Mouse (Mus musculus) MEL (cell line): ENCODE data around the gene Plin4. TPM values are rescaled to one million over a fixed set of nuclear protein-coding genes. Genes with fewer than 3 reads are reported as not detected.

ENCODE experiments used
- DNase-seq: peaks from one replicate; pipeline ENCODE4 v3.0.0; 2011; ENCODE audit warnings: low read depth, low spot score
- H3K27ac ChIP-seq: 2 replicates; pipeline ENCODE4 v1.5.1; 2012; ENCODE audit warnings: low read depth, mild to moderate bottlenecking, control low read depth, low read length, moderate library complexity; ENCODE audit not compliant: control insufficient read depth
- H3K27me3 ChIP-seq, 2 experiments: fragments of 150-350 bp in 1 of 2; sonication (generic) in 1 of 2; 2 replicates each; pipeline ENCODE4 v1.6.1; 2012; ENCODE audit warnings: low read length in 2 of 2, mild to moderate bottlenecking in 2 of 2, improper control_type of control experiment in 1 of 2, moderate library complexity in 1 of 2; ENCODE audit not compliant: insufficient read depth in 2 of 2, control insufficient read depth in 1 of 2
- H3K36me3 ChIP-seq, 2 experiments: 2 replicates each; pipeline ENCODE4 v1.6.1; 2012 to 2014; ENCODE audit warnings: low read length in 2 of 2, improper control_type of control experiment in 1 of 2, inconsistent platforms in 1 of 2, mild to moderate bottlenecking in 1 of 2; ENCODE audit not compliant: insufficient read depth in 2 of 2, control insufficient read depth in 1 of 2
- H3K4me1 ChIP-seq, 2 experiments: fragments of 150-350 bp in 1 of 2; sonication (generic) in 1 of 2; 2 replicates each; pipeline ENCODE4 v1.6.1; 2012; ENCODE audit warnings: low read length in 2 of 2, improper control_type of control experiment in 1 of 2, mild to moderate bottlenecking in 1 of 2; ENCODE audit not compliant: insufficient read depth in 2 of 2, control insufficient read depth in 1 of 2
- H3K4me3 ChIP-seq, 2 experiments: fragments of 150-350 bp in 1 of 2; sonication (generic) in 1 of 2; 2 replicates each; pipeline ENCODE4 v1.5.1; 2012; ENCODE audit warnings: low read depth in 2 of 2, low read length in 2 of 2, mild to moderate bottlenecking in 2 of 2, moderate library complexity in 2 of 2, control low read depth in 1 of 2, improper control_type of control experiment in 1 of 2; ENCODE audit not compliant: control insufficient read depth in 1 of 2, insufficient read depth in 1 of 2
- H3K79me2 ChIP-seq: 2 replicates; pipeline ENCODE4 v1.6.1; 2012; ENCODE audit warnings: mild to moderate bottlenecking, low read length, moderate library complexity; ENCODE audit not compliant: control insufficient read depth, poor library complexity, insufficient read depth
- H3K9ac ChIP-seq: 2 replicates; pipeline ENCODE4 v1.6.1; 2012; ENCODE audit warnings: low read depth, mild to moderate bottlenecking, control low read depth, low read length, moderate library complexity; ENCODE audit not compliant: control insufficient read depth, poor library complexity, severe bottlenecking
- H3K9me3 ChIP-seq: fragments of 150-350 bp; sonication (generic); replicated peaks from 2 replicates; pipeline ENCODE4 v1.6.1; 2012; ENCODE audit warnings: mild to moderate bottlenecking, low read length, improper control_type of control experiment, moderate library complexity; ENCODE audit not compliant: insufficient read depth
- CHD1 ChIP-seq: IDR thresholded peaks from 2 replicates; pipeline ENCODE4 v1.6.1; 2012; ENCODE audit warnings: low read depth, mild to moderate bottlenecking, inconsistent platforms, low read length, improper control_type of control experiment
- CHD2 ChIP-seq: IDR thresholded peaks from 2 replicates; pipeline ENCODE4 v1.6.1; 2011; ENCODE audit warnings: low read length, improper control_type of control experiment
- CTCF ChIP-seq, 3 experiments: IDR thresholded peaks in 2 of 3; conservative IDR thresholded peaks in 1 of 3; 2 replicates each; pipeline ENCODE4 v1.5.1; 2011 to 2012; ENCODE audit warnings: low read length in 3 of 3, low read depth in 2 of 3, mild to moderate bottlenecking in 2 of 3, improper control_type of control experiment in 1 of 3, inconsistent platforms in 1 of 3, mixed read lengths in 1 of 3, moderate library complexity in 1 of 3; ENCODE audit not compliant: control insufficient read depth in 1 of 3, insufficient read depth in 1 of 3, poor library complexity in 1 of 3, severe bottlenecking in 1 of 3
- E2F4 ChIP-seq: IDR thresholded peaks from 2 replicates; pipeline ENCODE4 v1.6.1; 2011; ENCODE audit warnings: low read depth, low read length, improper control_type of control experiment, borderline replicate concordance
- EP300 ChIP-seq, 2 experiments: IDR thresholded peaks; 2 replicates each; pipeline ENCODE4 v1.6.1; 2011; ENCODE audit warnings: improper control_type of control experiment in 2 of 2, low read length in 2 of 2, low read depth in 1 of 2, mild to moderate bottlenecking in 1 of 2
- ETS1 ChIP-seq: IDR thresholded peaks from 2 replicates; pipeline ENCODE4 v1.6.1; 2012; ENCODE audit warnings: low read depth, mild to moderate bottlenecking, inconsistent platforms, low read length, improper control_type of control experiment, moderate library complexity
- GATA1 ChIP-seq: IDR thresholded peaks from 2 replicates; pipeline ENCODE4 v1.6.1; 2011; ENCODE audit warnings: low read depth, low read length, improper control_type of control experiment
- HCFC1 ChIP-seq: IDR thresholded peaks from 2 replicates; pipeline ENCODE4 v1.6.1; 2012; ENCODE audit warnings: low read depth, mild to moderate bottlenecking, inconsistent platforms, low read length, improper control_type of control experiment, moderate library complexity
- MAFK ChIP-seq: IDR thresholded peaks from 2 replicates; pipeline ENCODE4 v1.6.1; 2011; ENCODE audit warnings: low read depth, mild to moderate bottlenecking, low read length, improper control_type of control experiment, borderline replicate concordance
- MAX ChIP-seq: IDR thresholded peaks from 2 replicates; pipeline ENCODE4 v1.6.1; 2011; ENCODE audit warnings: low read length, improper control_type of control experiment
- MEF2A ChIP-seq: IDR thresholded peaks from 2 replicates; pipeline ENCODE4 v1.6.1; 2014; ENCODE audit warnings: low read depth, mild to moderate bottlenecking, inconsistent platforms, low read length, improper control_type of control experiment; ENCODE audit not compliant: poor library complexity, insufficient replicate concordance, severe bottlenecking; ENCODE audit errors: extremely low read depth
- MYC ChIP-seq: IDR thresholded peaks from 2 replicates; pipeline ENCODE4 v1.6.1; 2011; ENCODE audit warnings: low read depth, mild to moderate bottlenecking, low read length, improper control_type of control experiment, moderate library complexity
- NELFE ChIP-seq: IDR thresholded peaks from 2 replicates; pipeline ENCODE4 v1.6.1; 2011; ENCODE audit warnings: low read depth, low read length, improper control_type of control experiment
- NRF1 ChIP-seq: IDR thresholded peaks from 2 replicates; pipeline ENCODE4 v1.6.1; 2014; ENCODE audit warnings: low read depth, mild to moderate bottlenecking, inconsistent platforms, low read length, improper control_type of control experiment, moderate library complexity; ENCODE audit not compliant: poor library complexity, insufficient read depth, severe bottlenecking
- POLR2AphosphoS2 ChIP-seq: IDR thresholded peaks from 2 replicates; pipeline ENCODE4 v1.6.1; 2011; ENCODE audit warnings: low read length, improper control_type of control experiment
- POLR2AphosphoS5 ChIP-seq: IDR thresholded peaks from 2 replicates; pipeline ENCODE4 v1.6.1; 2012; ENCODE audit warnings: low read depth, borderline replicate concordance, mild to moderate bottlenecking, inconsistent platforms, low read length, moderate library complexity, mixed read lengths
- RAD21 ChIP-seq: IDR thresholded peaks from 2 replicates; pipeline ENCODE4 v1.6.1; 2011; ENCODE audit warnings: mild to moderate bottlenecking, low read depth, low read length, improper control_type of control experiment
- SMC3 ChIP-seq: IDR thresholded peaks from 2 replicates; pipeline ENCODE4 v1.6.1; 2011; ENCODE audit warnings: low read depth, low read length, improper control_type of control experiment
- TCF12 ChIP-seq: IDR thresholded peaks from 2 replicates; pipeline ENCODE4 v1.6.1; 2014; ENCODE audit warnings: low read depth, mild to moderate bottlenecking, inconsistent platforms, low read length, improper control_type of control experiment, moderate library complexity
- UBTF ChIP-seq: IDR thresholded peaks from 2 replicates; pipeline ENCODE4 v1.6.1; 2012; ENCODE audit warnings: low read depth, mild to moderate bottlenecking, inconsistent platforms, low read length, improper control_type of control experiment, moderate library complexity, borderline replicate concordance; ENCODE audit not compliant: insufficient read depth
- USF1 ChIP-seq: IDR thresholded peaks from 2 replicates; pipeline ENCODE4 v1.6.1; 2014; ENCODE audit warnings: low read depth, mild to moderate bottlenecking, inconsistent platforms, low read length, improper control_type of control experiment, moderate library complexity
- USF2 ChIP-seq, 2 experiments: IDR thresholded peaks; 2 replicates each; pipeline ENCODE4 v1.6.1; 2011 to 2012; ENCODE audit warnings: improper control_type of control experiment in 2 of 2, low read length in 2 of 2, borderline replicate concordance in 1 of 2, inconsistent platforms in 1 of 2, low read depth in 1 of 2, mild to moderate bottlenecking in 1 of 2; ENCODE audit not compliant: insufficient read depth in 1 of 2
- ZC3H11A ChIP-seq: IDR thresholded peaks from 2 replicates; pipeline ENCODE4 v1.6.1; 2012; ENCODE audit warnings: low read depth, mild to moderate bottlenecking, inconsistent platforms, low read length, improper control_type of control experiment
- ZNF384 ChIP-seq: IDR thresholded peaks from 2 replicates; pipeline ENCODE4 v1.6.1; 2012; ENCODE audit warnings: low read depth, mild to moderate bottlenecking, inconsistent platforms, low read length, improper control_type of control experiment
- polyA plus RNA-seq, 2 experiments: library from polyadenylated mRNA; stranded (reverse) in 1 of 2; unstranded in 1 of 2; fragments of >175 nt in 1 of 2; fragments of >200 nt in 1 of 2; gene quantifications; 2 replicates each; pipeline versions ENCODE4 v1.2.1 to v1.2.4; 2012; ENCODE audit warnings: low replicate concordance in 2 of 2, low read depth in 1 of 2; ENCODE audit not compliant: insufficient read length in 2 of 2, insufficient read depth in 1 of 2, missing spikeins in 1 of 2
- total RNA-seq: library from RNA; depleted of rRNA; stranded (reverse); fragments of 300-350 nt; gene quantifications from 2 replicates; pipeline ENCODE4 v1.2.3, GENCODE M21; 2012

The Plin4 gene
- total and polyA plus RNA-seq, 3 experiments = 0.07 to 0.08 TPM; not detected in 1

- TF ChIP-seq USF1 (no peak), E2F4 (no peak), POLR2AphosphoS5 (no peak), MYC (no peak; the same call in 1 of the 2 replicates), SMC3 (peak; percentile 62)
Measured at GRCm38 (mm10) chr17:56132661-56133060, 23.1 kb upstream of the Plin4 start (continued).

GRCm38 (mm10) chr17:56131814-56132213 is 22.2 kb upstream of the Plin4 start:
- H3K9ac ChIP-seq = no peak overlapping the region
- no peak for TF ChIP-seq TCF12
- no peak for TF ChIP-seq ETS1
- TF ChIP-seq POLR2AphosphoS2 = no peak
- no peak for TF ChIP-seq ZNF384
- TF ChIP-seq SMC3 = peak; percentile 77
- TF ChIP-seq EP300 (IDR thresholded peaks at IDR 0.05; ENCODE audit: low read depth in 1 of 2, low read length in 2 of 2) = no peak
- no peak for TF ChIP-seq ZC3H11A
- no peak for TF ChIP-seq UBTF
- TF ChIP-seq MAX = no peak
- peak; percentile 29 for TF ChIP-seq RAD21
- TF ChIP-seq CTCF (IDR thresholded peaks at IDR 0.05 in 2 of 3, conservative IDR thresholded peaks at IDR 0.05 in 1 of 3; ENCODE audit: control insufficient read depth in 1 of 3, insufficient read depth in 1 of 3, low read depth in 2 of 3, low read length in 3 of 3, poor library complexity in 1 of 3, severe bottlenecking in 1 of 3) = peak; percentile 89 to 97 (median 91)
- no peak for TF ChIP-seq NRF1
- no peak for TF ChIP-seq MAFK
- no peak; the same call in 1 of the 2 replicates for TF ChIP-seq HCFC1
- TF ChIP-seq, all 39 proteins: peak for 3
- H3K9me3 ChIP-seq = no peaks in the 10 kb centered on the region
- peaks cover 0 to 3% of the 10 kb centered on the region in 2 experiments; a peak in 2 of 4 replicates for H3K4me1 ChIP-seq
- peaks cover 0 to 2% of the 10 kb centered on the region in 2 experiments; a peak in 1 of 4 replicates for H3K36me3 ChIP-seq
- DNase-seq = peak; percentile 86
- H3K4me3 ChIP-seq = no peak overlapping the region
- no peaks in the 10 kb centered on the region for H3K79me2 ChIP-seq
- H3K27me3 ChIP-seq = no peaks in the 10 kb centered on the region
- no peak overlapping the region for H3K27ac ChIP-seq

GRCm38 (mm10) chr17:56131136-56131535 is 21.5 kb upstream of the Plin4 start:
- H3K27me3 ChIP-seq = no peaks in the 10 kb centered on the region
- H3K9me3 ChIP-seq = no peaks in the 10 kb centered on the region
- TF ChIP-seq USF1 (no peak), MYC (no peak), RAD21 (no peak), ZNF384 (no peak), USF2 (IDR thresholded peaks at IDR 0.05; ENCODE audit: borderline replicate concordance in 1 of 2, insufficient read depth in 1 of 2, low read depth in 1 of 2, low read length in 2 of 2) (no peak), MAFK (no peak), CHD1 (no peak), ETS1 (no peak), ZC3H11A (no peak), GATA1 (no peak), CHD2 (no peak), MEF2A (no peak), NRF1 (no peak), NELFE (no peak), UBTF (no peak), SMC3 (no peak)
- no peak overlapping the region for H3K27ac ChIP-seq
- no peak for DNase-seq
- peaks cover 0 to 3% of the 10 kb centered on the region in 2 experiments; a peak in 2 of 4 replicates for H3K4me1 ChIP-seq
- H3K9ac ChIP-seq = no peak overlapping the region
- peaks cover 0 to 2% of the 10 kb centered on the region in 2 experiments; a peak in 1 of 4 replicates for H3K36me3 ChIP-seq
- no peak overlapping the region for H3K4me3 ChIP-seq
- H3K79me2 ChIP-seq = no peaks in the 10 kb centered on the region
